Mouse (Mus musculus) liver (tissue): Measurements from ENCODE around the gene Atf5.

Source experiments
- DNase-seq: peaks from one replicate; pipeline ENCODE4 v3.0.0-alpha.2; 2020; ENCODE audit warnings: mixed read lengths

Atf5 gene

GRCm38 (mm10) chr7:44819391-44819790, 2.9 kb upstream of the Atf5 start:
- DNase-seq: peak; percentile 1

- peak; percentile 60 for DNase-seq
These were observed 2.3 kb upstream of the Atf5 start for GRCm38 (mm10) chr7:44818751-44819235.

GRCm38 (mm10) chr7:44818164-44818563, 1.7 kb upstream of the Atf5 start:
- peak; percentile 5 for DNase-seq

GRCm38 (mm10) chr7:44817441-44817840, 983 bp upstream of the Atf5 start:
- DNase-seq: no peak

- DNase-seq: peak; percentile 99
These were observed 563 bp downstream of the Atf5 start, which contains the start of the genes Nup62 and Il4i1 for GRCm38 (mm10) chr7:44815721-44816469. Gene Nup62 (plus strand): TSS chr7:44816088. Gene Il4i1 (plus strand): TSS chr7:44816387.

- peak; percentile 12 for DNase-seq
These were observed 1.4 kb downstream of the Atf5 start for GRCm38 (mm10) chr7:44814952-44815553.

- DNase-seq: peak; percentile 1
These were observed 2.0 kb downstream of the Atf5 start for GRCm38 (mm10) chr7:44814423-44814822.

- peak; percentile 0 for DNase-seq
These were observed 2.5 kb downstream of the Atf5 start for GRCm38 (mm10) chr7:44813985-44814384.

- peak; percentile 2 for DNase-seq
These were observed 3.7 kb downstream of the Atf5 start for GRCm38 (mm10) chr7:44812651-44813325.

- peak; percentile 0 for DNase-seq
These were observed 5.5 kb downstream of the Atf5 start for GRCm38 (mm10) chr7:44810819-44811557.

GRCm38 (mm10) chr7:44810365-44810764, 6.1 kb downstream of the Atf5 start:
- DNase-seq: no peak

GRCm38 (mm10) chr7:44809466-44809865, 7.0 kb downstream of the Atf5 start:
- DNase-seq: peak; percentile 1

GRCm38 (mm10) chr7:44808927-44809326, 7.5 kb downstream of the Atf5 start:
- DNase-seq: no peak

GRCm38 (mm10) chr7:44792781-44793180, 23.7 kb downstream of the Atf5 start:
- peak; percentile 9 for DNase-seq

GRCm38 (mm10) chr7:44790066-44790465, 26.4 kb downstream of the Atf5 start:
- peak; percentile 1 for DNase-seq

GRCm38 (mm10) chr7:44789531-44789930, 26.9 kb downstream of the Atf5 start:
- DNase-seq: peak; percentile 1

- peak; percentile 2 for DNase-seq
These were observed 36.4 kb downstream of the Atf5 start for GRCm38 (mm10) chr7:44780101-44780500.

GRCm38 (mm10) chr7:44776849-44777498, 39.5 kb downstream of the Atf5 start:
- peak; percentile 60 for DNase-seq

- DNase-seq: peak; percentile 82
These were observed 43.8 kb downstream of the Atf5 start for GRCm38 (mm10) chr7:44772591-44773204.

GRCm38 (mm10) chr7:44770046-44770578, 46.3 kb downstream of the Atf5 start:
- peak; percentile 75 for DNase-seq

- DNase-seq: peak; percentile 84
These were observed 48.3 kb downstream of the Atf5 start for GRCm38 (mm10) chr7:44768129-44768528.
